Mouse (Mus musculus) CH12.LX (cell line): Measurements from ENCODE around the gene Ppp4r3b. TPM values are rescaled to one million over a fixed set of nuclear protein-coding genes. Genes with fewer than 3 reads are reported as not detected.

Experiments used
- DNase-seq: peaks from one replicate; pipeline ENCODE4 v3.0.0-alpha.2; 2013; ENCODE audit errors: extremely low read depth
- H3K27ac ChIP-seq: 2 replicates; pipeline ENCODE4 v1.5.1; 2012; ENCODE audit warnings: low read depth, mild to moderate bottlenecking, control low read depth, moderate library complexity; ENCODE audit not compliant: insufficient read depth
- H3K27me3 ChIP-seq: replicated peaks from 2 replicates; pipeline ENCODE3; 2012; ENCODE audit warnings: inconsistent platforms
- H3K36me3 ChIP-seq, 2 experiments: replicated peaks in 1 of 2; 2 replicates each; pipeline versions ENCODE3 to v1.6.1; 2012; ENCODE audit warnings: inconsistent platforms in 1 of 2, low read length in 1 of 2, mild to moderate bottlenecking in 1 of 2, mixed read lengths in 1 of 2, moderate library complexity in 1 of 2; ENCODE audit not compliant: control insufficient read depth in 1 of 2, insufficient read depth in 1 of 2
- H3K4me1 ChIP-seq, 2 experiments: 2 replicates each; pipeline ENCODE4 v1.6.1; 2012; ENCODE audit warnings: inconsistent platforms in 1 of 2, moderate library complexity in 1 of 2; ENCODE audit not compliant: insufficient read depth in 2 of 2, control insufficient read depth in 1 of 2
- H3K4me2 ChIP-seq: 2 replicates; pipeline ENCODE4 v1.6.1; 2012; ENCODE audit warnings: low read depth, mild to moderate bottlenecking, control low read depth; ENCODE audit not compliant: poor library complexity, insufficient read depth, severe bottlenecking
- H3K4me3 ChIP-seq, 3 experiments: fragments of 150-350 bp in 1 of 3; sonication (generic) in 1 of 3; replicated peaks in 1 of 3; 2 replicates each; pipeline versions ENCODE3 to v1.5.1; 2011 to 2012; ENCODE audit warnings: low read depth in 2 of 3, low read length in 2 of 3, mild to moderate bottlenecking in 2 of 3, moderate library complexity in 2 of 3, control low read depth in 1 of 3, improper control_type of control experiment in 1 of 3, inconsistent platforms in 1 of 3, mixed read lengths in 1 of 3; ENCODE audit not compliant: poor library complexity in 1 of 3
- H3K79me2 ChIP-seq: replicated peaks from 2 replicates; pipeline ENCODE4 v1.6.1; 2012; ENCODE audit warnings: mild to moderate bottlenecking, moderate library complexity; ENCODE audit not compliant: control insufficient read depth, poor library complexity, insufficient read depth, severe bottlenecking; ENCODE audit errors: extremely low read depth
- H3K9ac ChIP-seq: 2 replicates; pipeline ENCODE4 v1.6.1; 2012; ENCODE audit warnings: low read depth, mild to moderate bottlenecking, control low read depth, moderate library complexity; ENCODE audit not compliant: insufficient read depth
- H3K9me3 ChIP-seq: replicated peaks from 2 replicates; pipeline ENCODE3; 2012; ENCODE audit warnings: low read length, inconsistent platforms, mixed read lengths
- BHLHE40 ChIP-seq: IDR thresholded peaks from 2 replicates; pipeline ENCODE4 v1.6.1; 2011; ENCODE audit warnings: mild to moderate bottlenecking, low read depth, low read length, improper control_type of control experiment
- CHD1 ChIP-seq: IDR thresholded peaks from 2 replicates; pipeline ENCODE4 v1.6.1; 2012; ENCODE audit warnings: low read depth, low read length, improper control_type of control experiment, inconsistent platforms
- CHD2 ChIP-seq: IDR thresholded peaks from 2 replicates; pipeline ENCODE4 v1.6.1; 2011; ENCODE audit warnings: low read length, improper control_type of control experiment
- CTCF ChIP-seq, 2 experiments: IDR thresholded peaks in 1 of 2; conservative IDR thresholded peaks in 1 of 2; 2 replicates each; pipeline ENCODE4 v1.5.1; 2011 to 2012; ENCODE audit warnings: low read depth in 2 of 2, low read length in 2 of 2, improper control_type of control experiment in 1 of 2, inconsistent platforms in 1 of 2, mild to moderate bottlenecking in 1 of 2, moderate library complexity in 1 of 2
- E2F4 ChIP-seq: IDR thresholded peaks from 2 replicates; pipeline ENCODE4 v1.6.1; 2011; ENCODE audit warnings: low read depth, low read length, improper control_type of control experiment; ENCODE audit not compliant: insufficient replicate concordance
- EP300 ChIP-seq: IDR thresholded peaks from 2 replicates; pipeline ENCODE4 v1.6.1; 2011; ENCODE audit warnings: low read length, improper control_type of control experiment
- ETS1 ChIP-seq: conservative IDR thresholded peaks from 2 replicates; pipeline ENCODE4 v1.6.1; 2012; ENCODE audit warnings: low read depth, mild to moderate bottlenecking, inconsistent platforms, low read length, improper control_type of control experiment, moderate library complexity
- GABPA ChIP-seq: IDR thresholded peaks from 2 replicates; pipeline ENCODE4 v1.6.1; 2012; ENCODE audit warnings: low read depth, low read length, improper control_type of control experiment, inconsistent platforms; ENCODE audit not compliant: insufficient replicate concordance
- HCFC1 ChIP-seq: IDR thresholded peaks from 2 replicates; pipeline ENCODE4 v1.6.1; 2012; ENCODE audit warnings: low read depth, mild to moderate bottlenecking, inconsistent platforms, low read length, improper control_type of control experiment
- IRF4 ChIP-seq: IDR thresholded peaks from 2 replicates; pipeline ENCODE4 v1.6.1; 2014; ENCODE audit warnings: low read depth, mild to moderate bottlenecking, inconsistent platforms, low read length, improper control_type of control experiment
- JUN ChIP-seq: IDR thresholded peaks from 2 replicates; pipeline ENCODE4 v1.6.1; 2011; ENCODE audit warnings: low read depth, mild to moderate bottlenecking, low read length, improper control_type of control experiment, moderate library complexity; ENCODE audit not compliant: insufficient read depth
- JUND ChIP-seq: conservative IDR thresholded peaks from 2 replicates; pipeline ENCODE4 v1.6.1; 2011; ENCODE audit warnings: low read depth, low read length, improper control_type of control experiment
- KAT2A ChIP-seq: IDR thresholded peaks from 2 replicates; pipeline ENCODE4 v1.6.1; 2012; ENCODE audit warnings: low read length, improper control_type of control experiment, inconsistent platforms; ENCODE audit not compliant: insufficient replicate concordance
- MAFK ChIP-seq: IDR thresholded peaks from 2 replicates; pipeline ENCODE4 v1.6.1; 2011; ENCODE audit warnings: low read length, improper control_type of control experiment; ENCODE audit not compliant: insufficient replicate concordance
- MAX ChIP-seq: IDR thresholded peaks from 2 replicates; pipeline ENCODE4 v1.6.1; 2011; ENCODE audit warnings: low read length, improper control_type of control experiment
- MAZ ChIP-seq: IDR thresholded peaks from 2 replicates; pipeline ENCODE4 v1.6.1; 2012; ENCODE audit warnings: low read depth, mild to moderate bottlenecking, inconsistent platforms, low read length, improper control_type of control experiment, moderate library complexity
- MXI1 ChIP-seq: IDR thresholded peaks from 2 replicates; pipeline ENCODE4 v1.6.1; 2011; ENCODE audit warnings: mild to moderate bottlenecking, low read depth, low read length, improper control_type of control experiment
- MYC ChIP-seq: IDR thresholded peaks from 2 replicates; pipeline ENCODE4 v1.6.1; 2011; ENCODE audit warnings: low read depth, mild to moderate bottlenecking, improper control_type of control experiment, low read length
- NELFE ChIP-seq: IDR thresholded peaks from 2 replicates; pipeline ENCODE4 v1.6.1; 2011; ENCODE audit warnings: low read depth, low read length, improper control_type of control experiment
- PAX5 ChIP-seq: IDR thresholded peaks from 2 replicates; pipeline ENCODE4 v1.6.1; 2012; ENCODE audit warnings: low read length, inconsistent platforms, mixed read lengths
- POLR2A ChIP-seq: IDR thresholded peaks from 2 replicates; pipeline ENCODE4 v1.6.1; 2011; ENCODE audit warnings: low read depth, mild to moderate bottlenecking, improper control_type of control experiment, low read length
- RCOR1 ChIP-seq: conservative IDR thresholded peaks from 2 replicates; pipeline ENCODE4 v1.6.1; 2012; ENCODE audit warnings: low read depth, mild to moderate bottlenecking, inconsistent platforms, low read length, improper control_type of control experiment
- SIN3A ChIP-seq: IDR thresholded peaks from 2 replicates; pipeline ENCODE4 v1.6.1; 2012; ENCODE audit warnings: low read length, improper control_type of control experiment, inconsistent platforms
- SMC3 ChIP-seq: IDR thresholded peaks from 2 replicates; pipeline ENCODE4 v1.6.1; 2011; ENCODE audit warnings: low read depth, low read length, improper control_type of control experiment
- TBP ChIP-seq: conservative IDR thresholded peaks from 2 replicates; pipeline ENCODE4 v1.6.1; 2011; ENCODE audit warnings: low read depth, low read length, improper control_type of control experiment
- UBTF ChIP-seq: IDR thresholded peaks from 2 replicates; pipeline ENCODE4 v1.6.1; 2012; ENCODE audit warnings: low read depth, mild to moderate bottlenecking, inconsistent platforms, low read length, improper control_type of control experiment, moderate library complexity
- USF1 ChIP-seq: IDR thresholded peaks from 2 replicates; pipeline ENCODE4 v1.6.1; 2014; ENCODE audit warnings: low read depth, mild to moderate bottlenecking, inconsistent platforms, low read length, improper control_type of control experiment
- USF2 ChIP-seq: conservative IDR thresholded peaks from 2 replicates; pipeline ENCODE4 v1.6.1; 2011; ENCODE audit warnings: low read depth, low read length, improper control_type of control experiment
- ZC3H11A ChIP-seq: IDR thresholded peaks from 2 replicates; pipeline ENCODE4 v1.6.1; 2012; ENCODE audit warnings: low read depth, mild to moderate bottlenecking, inconsistent platforms, low read length, improper control_type of control experiment
- ZMIZ1 ChIP-seq: IDR thresholded peaks from 2 replicates; pipeline ENCODE4 v1.6.1; 2012; ENCODE audit warnings: low read depth, mild to moderate bottlenecking, inconsistent platforms, low read length, improper control_type of control experiment
- ZNF384 ChIP-seq: IDR thresholded peaks from 2 replicates; pipeline ENCODE4 v1.6.1; 2012; ENCODE audit warnings: low read depth, low read length, improper control_type of control experiment, inconsistent platforms
- dilution Hi-C: fragments of 300-500 bp; cut with MboI; formaldehyde crosslinking; loops from 2 replicates; pipeline ENCODE4 v1.14.3; 2020; ENCODE audit warnings: low sequenced_read_pairs; ENCODE audit not compliant: extremely low pct_unique_long_range_greater_than_20kb, extremely low pct_ligation_motif_present
- in situ Hi-C: fragments of 300-500 bp; cut with MboI; formaldehyde crosslinking; loops from 3 replicates; pipeline ENCODE4 v1.14.3; 2019; ENCODE audit warnings: low sequenced_read_pairs, low pct_ligation_motif_present, low pct_unique_long_range_greater_than_20kb, mixed read lengths
- polyA plus RNA-seq: library from polyadenylated mRNA; unstranded; fragments of >175 nt; gene quantifications from 2 replicates; pipeline ENCODE4 v1.2.1, GENCODE M21; 2012; ENCODE audit warnings: low read depth; ENCODE audit not compliant: insufficient read length
- total RNA-seq, 2 experiments: library from RNA; depleted of rRNA; stranded (reverse); fragments of 300-350 nt in 1 of 2; fragments of >200 nt in 1 of 2; gene quantifications; 2 replicates each; pipeline ENCODE4 v1.2.3; 2012 to 2014

Gene Ppp4r3b
- total and polyA plus RNA-seq, 3 experiments: 95.5 to 127 (median 116) TPM

DNA sequence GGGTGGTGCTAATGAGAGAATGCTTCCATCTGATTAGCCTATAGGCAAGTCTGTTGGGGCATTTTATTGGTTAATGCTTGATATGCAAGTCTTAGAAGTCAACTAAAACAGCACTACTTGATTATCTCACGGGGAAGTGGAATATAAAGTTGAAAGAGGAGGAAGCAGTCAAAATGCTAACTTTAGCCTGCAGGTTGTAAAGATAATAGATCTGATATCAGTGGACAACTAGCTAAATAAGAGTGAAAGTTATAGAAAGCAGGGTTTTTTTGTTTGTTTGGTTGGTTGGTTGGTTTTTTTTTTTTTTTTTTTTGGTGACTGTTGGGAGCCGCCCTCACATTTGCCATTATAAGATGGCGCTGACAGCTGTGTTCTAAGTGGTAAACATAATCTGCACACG lies 9.1 kb upstream of the Ppp4r3b start:
- TF ChIP-seq PAX5 (no peak), MAX (no peak), SIN3A (no peak), USF2 (no peak), ZNF384 (no peak), CTCF (conservative IDR thresholded peaks at IDR 0.05 in 1 of 2, IDR thresholded peaks at IDR 0.05 in 1 of 2; ENCODE audit: low read depth in 2 of 2, low read length in 2 of 2) (no peak), MXI1 (no peak), SMC3 (no peak), MAZ (no peak), USF1 (no peak), RCOR1 (no peak), JUN (no peak), BHLHE40 (no peak)
- Histone ChIP-seq H3K9me3 (no peaks in the 10 kb centered on the region), H3K9ac (no peak overlapping the region), H3K27me3 (no peaks in the 10 kb centered on the region), H3K4me2 (no peak overlapping the region), H3K36me3 (peaks cover 20 to 56% of the 10 kb centered on the region in 2 experiments), H3K4me1 (no peaks in the 10 kb centered on the region), H3K79me2 (no peaks in the 10 kb centered on the region), H3K4me3 (no peak overlapping the region), H3K27ac (no peak overlapping the region)
- dilution Hi-C loops: no loop called here
- in situ Hi-C loops: no loop called here
- no peak for DNase-seq

DNA sequence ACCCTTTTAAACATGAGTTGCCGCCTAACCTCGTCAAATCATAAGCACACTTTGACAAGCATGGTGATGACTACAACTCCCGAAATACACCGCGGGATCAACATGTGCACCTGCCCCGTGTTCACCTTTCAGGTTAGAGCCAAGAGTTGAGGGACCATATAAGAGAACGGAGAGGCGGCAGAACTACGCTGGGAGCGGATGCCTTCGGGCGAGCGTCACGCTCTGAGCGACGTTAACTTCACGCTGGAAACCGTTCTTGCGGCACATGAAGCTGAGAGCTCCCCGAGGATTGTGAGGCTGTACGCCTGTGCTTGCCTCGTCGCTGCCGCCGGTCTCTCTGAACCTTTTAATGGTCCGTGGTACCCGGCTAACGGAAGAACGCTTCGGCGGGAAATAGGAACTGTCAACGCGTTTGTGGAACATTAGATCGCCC lies 715 bp upstream of the Ppp4r3b start:
- Histone ChIP-seq H3K27me3 (no peaks in the 10 kb centered on the region), H3K4me3 (peak overlapping the region; percentile 73 to 99 (median 87)), H3K4me2 (peak overlapping the region; percentile 98), H3K27ac (peak overlapping the region; percentile 17), H3K9me3 (peaks cover 2% of the 10 kb centered on the region), H3K36me3 (peaks cover 0 to 19% of the 10 kb centered on the region in 2 experiments), H3K79me2 (peaks cover 36% of the 10 kb centered on the region), H3K9ac (peak overlapping the region; percentile 57), H3K4me1 (peaks cover 3 to 36% of the 10 kb centered on the region in 2 experiments; a peak in 3 of 4 replicates)
- DNase-seq: peak; percentile 72
- in situ Hi-C loops: no loop called here
- dilution Hi-C loops: no loop called here
- no peak for TF ChIP-seq SMC3
- TF ChIP-seq POLR2A: no peak
- TF ChIP-seq NELFE: no peak
- 0 out of 2 replicates have a peak, but pooled peaks have one; percentile 19 for TF ChIP-seq TBP
- no peak for TF ChIP-seq ZC3H11A
- TF ChIP-seq BHLHE40: no peak
- no peak for TF ChIP-seq ETS1
- TF ChIP-seq MAX: peak; percentile 91
- TF ChIP-seq USF1: no peak
- TF ChIP-seq HCFC1: peak; percentile 85
- TF ChIP-seq CTCF (conservative IDR thresholded peaks at IDR 0.05 in 1 of 2, IDR thresholded peaks at IDR 0.05 in 1 of 2; ENCODE audit: low read depth in 2 of 2, low read length in 2 of 2): no peak
- TF ChIP-seq KAT2A: no peak
- peak; percentile 38; the same call in 1 of the 2 replicates for TF ChIP-seq CHD2
- TF ChIP-seq MYC: peak; percentile 92
- no peak; the same call in 1 of the 2 replicates for TF ChIP-seq IRF4
- TF ChIP-seq MAZ: no peak
- TF ChIP-seq UBTF: no peak
- peak; percentile 8; the same call in 1 of the 2 replicates for TF ChIP-seq CHD1
- TF ChIP-seq RCOR1: no peak
- TF ChIP-seq USF2: no peak
- TF ChIP-seq PAX5: no peak
- TF ChIP-seq E2F4: no peak
- TF ChIP-seq EP300: no peak
- no peak for TF ChIP-seq MAFK
- no peak for TF ChIP-seq ZMIZ1
- TF ChIP-seq JUND: 0 out of 2 replicates have a peak, but pooled peaks have one; percentile 2
- TF ChIP-seq GABPA: no peak
- peak; percentile 98 for TF ChIP-seq MXI1
- peak; percentile 71 for TF ChIP-seq SIN3A
